Mouse (Mus musculus): ENCODE results near the gene Ankdd1a. TPM values are rescaled to one million over a fixed set of nuclear protein-coding genes. Genes with fewer than 3 reads are reported as not detected.
A peak's percentile ranks its signal among the peaks of the same experiment; 100 is the strongest.

The Ankdd1a gene
- polyA plus RNA-seq, 1 experiment from 2014 or later = not detected

DNA sequence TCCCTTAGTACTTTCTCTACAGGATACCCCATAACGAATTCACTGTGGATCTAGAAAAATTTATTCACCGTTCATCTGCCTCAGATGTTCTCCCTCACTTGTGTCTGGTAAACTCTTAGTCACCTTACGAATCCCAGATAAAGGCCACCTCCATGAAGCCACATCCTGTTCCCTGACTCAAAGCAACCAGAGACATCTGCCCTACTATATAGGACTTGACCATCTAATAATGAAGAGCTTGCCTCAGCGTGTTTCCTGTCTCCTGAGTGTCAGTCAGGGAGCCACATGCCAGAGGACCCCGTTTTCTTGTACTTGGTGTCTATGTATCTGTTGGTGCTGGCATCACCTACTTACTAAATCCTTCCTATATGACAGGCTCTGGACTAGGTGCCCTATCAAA lies 29.6 kb upstream of the Ankdd1a start:
- no peaks in the 10 kb centered on the region; the same call in 1 of the 2 replicates for H3K36me3 ChIP-seq (ENCODE audit: control insufficient read depth, insufficient read depth, low read length)
- no peak overlapping the region for H3K4me2 ChIP-seq (replicated peaks; ENCODE audit: low read depth, low read length)
- no peaks in the 10 kb centered on the region for H3K9me3 ChIP-seq (ENCODE audit: control insufficient read depth, low read depth, low read length)
- H3K4me3 ChIP-seq (ENCODE audit: low read depth, low read length) = no peak overlapping the region
- H3K27ac ChIP-seq (ENCODE audit: low read length) = peak overlapping the region; percentile 92
- H3K4me1 ChIP-seq (ENCODE audit: control insufficient read depth, insufficient read depth, low read length) = peaks cover 33% of the 10 kb centered on the region
- ATAC-seq (ENCODE audit: insufficient number of reproducible peaks, insufficient read depth, low FRiP score, low read depth) = no peak
- WGBS = 80% methylated on average over 5 of the region's 5 CpGs
- H3K27me3 ChIP-seq (ENCODE audit: control insufficient read depth, insufficient read depth, low read length) = no peaks in the 10 kb centered on the region
- H3K9ac ChIP-seq (replicated peaks; ENCODE audit: low read depth, low read length) = no peak overlapping the region

DNA sequence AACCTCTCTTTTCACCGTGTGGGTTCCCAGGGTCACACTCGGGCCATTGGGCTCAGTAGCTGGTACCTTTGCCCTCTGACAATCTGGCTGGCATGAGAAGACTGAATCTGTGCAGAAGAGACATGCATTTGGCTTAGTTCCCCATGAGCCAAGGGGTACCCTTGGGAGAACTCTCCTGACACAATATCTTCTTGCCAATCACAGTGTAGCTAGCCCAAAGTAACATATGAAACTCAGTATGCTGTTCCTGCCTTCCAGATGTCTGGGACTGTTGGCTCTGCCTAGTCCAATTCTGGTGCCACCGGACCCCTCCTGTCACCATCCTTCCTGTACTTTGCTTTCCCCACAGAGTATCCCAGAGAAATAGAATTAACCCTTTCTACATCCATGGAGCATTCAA lies 29.1 kb upstream of the Ankdd1a start:
- Histone ChIP-seq H3K4me2 (replicated peaks; ENCODE audit: low read depth, low read length) (no peak overlapping the region), H3K9ac (replicated peaks; ENCODE audit: low read depth, low read length) (no peak overlapping the region), H3K27ac (ENCODE audit: low read length) (no peak overlapping the region), H3K36me3 (ENCODE audit: control insufficient read depth, insufficient read depth, low read length) (no peaks in the 10 kb centered on the region; the same call in 1 of the 2 replicates), H3K27me3 (ENCODE audit: control insufficient read depth, insufficient read depth, low read length) (no peaks in the 10 kb centered on the region), H3K4me1 (ENCODE audit: control insufficient read depth, insufficient read depth, low read length) (peaks cover 29% of the 10 kb centered on the region; the same call in 1 of the 2 replicates), H3K9me3 (ENCODE audit: control insufficient read depth, low read depth, low read length) (no peaks in the 10 kb centered on the region), H3K4me3 (ENCODE audit: low read depth, low read length) (no peak overlapping the region)
- no peak for ATAC-seq (ENCODE audit: insufficient number of reproducible peaks, insufficient read depth, low FRiP score, low read depth)
- 89% methylated on average over 3 of the region's 3 CpGs for WGBS

DNA sequence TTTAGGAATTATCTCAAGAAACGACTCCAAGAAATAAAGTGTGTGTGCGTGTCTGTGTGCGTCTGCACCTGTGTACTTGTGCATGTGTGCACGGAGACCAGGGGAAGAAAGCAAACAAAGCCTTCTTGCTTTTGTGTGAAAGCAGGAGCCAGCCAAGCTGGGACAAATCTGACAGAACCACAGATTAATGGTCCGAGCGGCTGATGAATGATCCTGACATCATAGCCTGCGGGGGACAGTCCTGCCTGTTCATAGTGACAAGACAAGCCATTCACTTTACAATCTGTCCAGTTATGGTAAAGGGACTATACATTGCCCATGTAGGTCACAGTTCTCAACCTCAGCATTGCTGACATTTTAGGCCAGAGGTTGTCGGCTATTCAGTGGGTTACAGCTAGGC lies 28.3 kb upstream of the Ankdd1a start:
- Histone ChIP-seq H3K4me1 (ENCODE audit: control insufficient read depth, insufficient read depth, low read length) (peaks cover 29% of the 10 kb centered on the region; the same call in 1 of the 2 replicates), H3K9me3 (ENCODE audit: control insufficient read depth, low read depth, low read length) (no peaks in the 10 kb centered on the region), H3K4me3 (ENCODE audit: low read depth, low read length) (no peak overlapping the region), H3K36me3 (ENCODE audit: control insufficient read depth, insufficient read depth, low read length) (no peaks in the 10 kb centered on the region), H3K27me3 (ENCODE audit: control insufficient read depth, insufficient read depth, low read length) (no peaks in the 10 kb centered on the region), H3K27ac (ENCODE audit: low read length) (peak overlapping the region; percentile 52; the same call in 1 of the 2 replicates), H3K9ac (replicated peaks; ENCODE audit: low read depth, low read length) (no peak overlapping the region), H3K4me2 (replicated peaks; ENCODE audit: low read depth, low read length) (no peak overlapping the region)
- ATAC-seq (ENCODE audit: insufficient number of reproducible peaks, insufficient read depth, low FRiP score, low read depth) = no peak
- 58% methylated on average over 8 of the region's 8 CpGs for WGBS

DNA sequence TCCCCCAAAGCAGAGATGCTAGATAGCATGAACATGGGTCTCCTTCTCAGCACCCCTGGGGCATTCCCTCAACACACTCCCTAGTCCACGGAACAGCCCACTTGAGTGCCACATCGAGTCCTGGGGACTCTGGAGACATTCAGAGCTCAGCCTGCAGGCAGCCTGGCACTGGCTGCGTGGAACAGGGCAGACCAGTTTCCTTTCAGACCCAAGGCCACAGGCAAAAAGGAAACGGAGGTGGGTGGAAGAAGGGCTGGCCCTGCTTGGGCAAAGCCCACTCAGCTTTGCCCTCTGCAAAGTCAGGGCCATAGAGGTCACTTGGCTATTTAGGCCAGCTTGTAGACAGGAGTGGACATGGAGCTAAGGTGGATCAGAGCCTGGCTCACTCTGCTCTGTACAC lies 27.9 kb upstream of the Ankdd1a start:
- H3K4me1 ChIP-seq (ENCODE audit: control insufficient read depth, insufficient read depth, low read length) = peaks cover 29% of the 10 kb centered on the region; the same call in 1 of the 2 replicates
- no peaks in the 10 kb centered on the region for H3K27me3 ChIP-seq (ENCODE audit: control insufficient read depth, insufficient read depth, low read length)
- H3K9me3 ChIP-seq (ENCODE audit: control insufficient read depth, low read depth, low read length) = no peaks in the 10 kb centered on the region
- no peak overlapping the region for H3K4me2 ChIP-seq (replicated peaks; ENCODE audit: low read depth, low read length)
- H3K9ac ChIP-seq (replicated peaks; ENCODE audit: low read depth, low read length) = 0 out of 2 replicates have a peak overlapping the region, but pooled peaks have one; percentile 15
- no peaks in the 10 kb centered on the region for H3K36me3 ChIP-seq (ENCODE audit: control insufficient read depth, insufficient read depth, low read length)
- H3K27ac ChIP-seq (ENCODE audit: low read length) = peak overlapping the region; percentile 52; the same call in 1 of the 2 replicates
- 58% methylated on average over 4 of the region's 4 CpGs for WGBS
- no peak for ATAC-seq (ENCODE audit: insufficient number of reproducible peaks, insufficient read depth, low FRiP score, low read depth)
- no peak overlapping the region for H3K4me3 ChIP-seq (ENCODE audit: low read depth, low read length)

DNA sequence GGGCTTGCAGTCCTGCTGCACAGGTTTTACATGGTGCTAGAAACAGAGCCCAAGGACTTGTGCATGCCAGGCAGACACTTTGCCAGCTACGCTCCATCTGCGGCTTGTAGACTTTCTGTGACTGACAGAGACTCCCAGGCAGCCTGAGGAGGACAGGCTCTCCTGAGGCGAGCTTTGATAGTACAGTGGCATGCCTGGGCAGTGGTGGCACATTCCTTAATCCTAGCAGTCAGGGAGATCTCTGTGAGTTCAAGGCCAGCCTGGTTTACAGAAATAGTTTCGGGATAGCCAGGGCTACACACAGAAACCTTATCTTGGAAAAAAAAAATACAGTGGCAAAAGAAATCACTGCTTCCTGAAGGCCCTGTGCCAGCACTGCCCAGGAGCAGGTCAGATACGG lies 27.1 kb upstream of the Ankdd1a start:
- Histone ChIP-seq H3K27me3 (ENCODE audit: control insufficient read depth, insufficient read depth, low read length) (no peaks in the 10 kb centered on the region), H3K4me2 (replicated peaks; ENCODE audit: low read depth, low read length) (no peak overlapping the region), H3K36me3 (ENCODE audit: control insufficient read depth, insufficient read depth, low read length) (no peaks in the 10 kb centered on the region), H3K9me3 (ENCODE audit: control insufficient read depth, low read depth, low read length) (no peaks in the 10 kb centered on the region), H3K4me3 (ENCODE audit: low read depth, low read length) (no peak overlapping the region), H3K27ac (ENCODE audit: low read length) (no peak overlapping the region), H3K4me1 (ENCODE audit: control insufficient read depth, insufficient read depth, low read length) (peaks cover 29% of the 10 kb centered on the region; the same call in 1 of the 2 replicates), H3K9ac (replicated peaks; ENCODE audit: low read depth, low read length) (no peak overlapping the region)
- ATAC-seq (ENCODE audit: insufficient number of reproducible peaks, insufficient read depth, low FRiP score, low read depth) = no peak
- 88% methylated on average over 5 of the region's 5 CpGs for WGBS

DNA sequence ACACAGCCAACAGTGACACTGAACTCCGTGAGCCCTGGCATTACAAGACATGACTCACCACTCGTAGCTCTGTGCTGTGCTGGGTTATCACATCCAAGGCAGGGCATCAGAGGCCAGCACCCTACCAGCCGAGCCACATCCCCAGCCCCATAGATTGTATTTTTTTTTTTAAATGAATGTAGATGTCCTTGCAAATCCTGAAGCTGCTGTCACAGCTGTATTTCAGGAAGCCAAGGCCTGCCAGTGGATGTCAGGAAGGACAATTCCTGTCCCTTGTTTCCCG lies 26.4 kb upstream of the Ankdd1a start:
- ATAC-seq (ENCODE audit: insufficient number of reproducible peaks, insufficient read depth, low FRiP score, low read depth) = no peak
- H3K27ac ChIP-seq (ENCODE audit: low read length) = no peak overlapping the region; the same call in 1 of the 2 replicates
- 52% methylated on average over 4 of the region's 4 CpGs for WGBS

DNA sequence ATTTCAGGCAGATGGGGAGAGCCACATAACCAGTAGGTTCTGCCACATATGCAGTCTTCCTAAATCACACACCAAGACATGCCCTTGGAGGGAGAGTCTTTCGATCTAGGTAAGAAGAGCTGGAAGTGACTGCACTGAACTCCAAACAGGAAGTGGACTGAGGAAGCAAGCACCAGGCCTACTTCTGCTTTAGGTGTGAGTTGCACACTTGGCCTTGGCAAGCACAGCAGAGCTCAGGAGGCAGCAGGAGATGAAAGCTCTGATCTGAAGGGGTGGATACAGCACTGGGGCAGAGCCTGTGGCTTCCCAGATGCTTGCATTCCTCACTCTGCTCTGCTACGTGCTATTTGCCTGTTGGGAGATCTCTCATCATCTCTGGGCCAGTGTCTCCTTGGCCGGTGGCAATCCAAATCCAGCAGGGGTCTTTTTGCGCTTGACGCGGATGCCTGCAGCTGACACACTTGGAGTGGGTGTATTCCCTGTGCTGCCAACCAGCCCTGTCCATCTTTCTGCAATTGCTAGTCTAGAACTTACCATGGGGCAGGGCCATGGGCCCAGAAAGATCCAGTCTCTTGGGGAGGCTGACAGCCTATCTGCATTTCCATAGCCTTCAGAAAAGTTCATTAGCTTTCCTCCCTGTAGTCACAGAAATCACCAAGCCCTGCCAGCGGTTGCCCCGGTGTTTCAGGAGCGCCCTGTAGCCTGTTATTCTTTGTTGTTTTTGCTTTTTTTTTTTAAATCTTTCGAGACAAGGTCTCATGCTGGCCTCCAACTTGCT lies 25.8 kb upstream of the Ankdd1a start:
- no peaks in the 10 kb centered on the region for H3K36me3 ChIP-seq (ENCODE audit: control insufficient read depth, insufficient read depth, low read length)
- 77% methylated on average over 10 of the region's 10 CpGs for WGBS
- no peak overlapping the region for H3K4me3 ChIP-seq (ENCODE audit: low read depth, low read length)
- no peaks in the 10 kb centered on the region for H3K9me3 ChIP-seq (ENCODE audit: control insufficient read depth, low read depth, low read length)
- H3K27me3 ChIP-seq (ENCODE audit: control insufficient read depth, insufficient read depth, low read length) = no peaks in the 10 kb centered on the region
- no peak for ATAC-seq (ENCODE audit: insufficient number of reproducible peaks, insufficient read depth, low FRiP score, low read depth)
- H3K4me1 ChIP-seq (ENCODE audit: control insufficient read depth, insufficient read depth, low read length) = peaks cover 28% of the 10 kb centered on the region; the same call in 1 of the 2 replicates
- H3K9ac ChIP-seq (replicated peaks; ENCODE audit: low read depth, low read length) = no peak overlapping the region
- peak overlapping the region; percentile 23; the same call in 1 of the 2 replicates for H3K27ac ChIP-seq (ENCODE audit: low read length)
- H3K4me2 ChIP-seq (replicated peaks; ENCODE audit: low read depth, low read length) = no peak overlapping the region

More for the DNA sequence above, 26.4 kb upstream of the Ankdd1a start:
- Histone ChIP-seq H3K36me3 (ENCODE audit: control insufficient read depth, insufficient read depth, low read length) (no peaks in the 10 kb centered on the region), H3K9me3 (ENCODE audit: control insufficient read depth, low read depth, low read length) (no peaks in the 10 kb centered on the region), H3K9ac (replicated peaks; ENCODE audit: low read depth, low read length) (no peak overlapping the region), H3K4me3 (ENCODE audit: low read depth, low read length) (no peak overlapping the region), H3K4me2 (replicated peaks; ENCODE audit: low read depth, low read length) (no peak overlapping the region), H3K27me3 (ENCODE audit: control insufficient read depth, insufficient read depth, low read length) (no peaks in the 10 kb centered on the region), H3K4me1 (ENCODE audit: control insufficient read depth, insufficient read depth, low read length) (peaks cover 33% of the 10 kb centered on the region; the same call in 1 of the 2 replicates)

DNA sequence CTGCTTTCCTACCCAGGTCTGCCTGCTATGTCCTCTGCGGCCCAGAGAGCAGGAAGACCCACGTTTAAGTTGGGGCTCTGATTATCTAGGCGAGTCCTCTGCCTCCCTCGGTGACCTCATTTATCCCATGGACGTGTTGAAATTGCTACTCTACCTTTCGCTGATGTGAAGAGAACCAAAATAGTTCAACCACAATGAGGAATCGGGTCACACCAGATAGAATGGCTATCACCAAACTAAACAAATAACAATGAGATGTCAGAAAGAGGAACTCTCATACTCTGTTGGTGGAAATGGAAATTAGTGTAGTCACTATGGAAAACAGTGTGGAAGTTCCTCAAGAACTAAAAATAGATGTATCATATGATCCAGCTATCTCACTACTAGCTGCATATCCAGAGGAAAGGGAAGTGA lies 22.1 kb upstream of the Ankdd1a start:
- H3K4me1 ChIP-seq (ENCODE audit: control insufficient read depth, insufficient read depth, low read length) = peaks cover 8% of the 10 kb centered on the region; the same call in 1 of the 2 replicates

More for the DNA sequence above, 22.1 kb upstream of the Ankdd1a start:
- Histone ChIP-seq H3K9me3 (ENCODE audit: control insufficient read depth, low read depth, low read length) (no peaks in the 10 kb centered on the region), H3K4me2 (replicated peaks; ENCODE audit: low read depth, low read length) (no peak overlapping the region), H3K4me3 (ENCODE audit: low read depth, low read length) (no peak overlapping the region), H3K27ac (ENCODE audit: low read length) (peak overlapping the region; percentile 48; the same call in 1 of the 2 replicates), H3K36me3 (ENCODE audit: control insufficient read depth, insufficient read depth, low read length) (no peaks in the 10 kb centered on the region), H3K27me3 (ENCODE audit: control insufficient read depth, insufficient read depth, low read length) (no peaks in the 10 kb centered on the region), H3K9ac (replicated peaks; ENCODE audit: low read depth, low read length) (no peak overlapping the region)
- WGBS = 75% methylated on average over 7 of the region's 7 CpGs
- no peak for ATAC-seq (ENCODE audit: insufficient number of reproducible peaks, insufficient read depth, low FRiP score, low read depth)

All from stomach, embryonic 14.5 days (tissue).